Mouse (Mus musculus): ENCODE data around the gene Fndc11.

Gene Fndc11

DNA sequence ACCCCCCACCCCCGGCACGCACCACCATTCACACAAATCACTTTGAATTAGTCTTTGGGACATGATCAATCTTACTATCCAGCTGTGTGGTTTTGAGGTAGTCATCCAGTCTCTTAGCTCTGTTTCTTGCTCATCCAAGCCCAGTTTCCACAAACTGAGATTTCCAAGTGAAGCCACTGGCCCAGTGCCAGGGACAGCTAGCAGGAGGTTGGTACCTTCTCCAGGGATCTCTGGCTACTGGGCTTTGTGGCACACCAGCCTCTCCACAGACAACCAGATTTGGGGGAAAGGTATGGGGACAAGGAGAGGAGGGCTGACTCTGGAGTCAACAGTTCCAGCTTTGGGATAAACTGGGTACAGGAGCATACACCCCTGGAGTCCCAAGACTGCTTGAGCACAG lies 548 bp downstream of the Fndc11 start:
- DNase-seq (ENCODE audit: low spot score), result no peak

DNA sequence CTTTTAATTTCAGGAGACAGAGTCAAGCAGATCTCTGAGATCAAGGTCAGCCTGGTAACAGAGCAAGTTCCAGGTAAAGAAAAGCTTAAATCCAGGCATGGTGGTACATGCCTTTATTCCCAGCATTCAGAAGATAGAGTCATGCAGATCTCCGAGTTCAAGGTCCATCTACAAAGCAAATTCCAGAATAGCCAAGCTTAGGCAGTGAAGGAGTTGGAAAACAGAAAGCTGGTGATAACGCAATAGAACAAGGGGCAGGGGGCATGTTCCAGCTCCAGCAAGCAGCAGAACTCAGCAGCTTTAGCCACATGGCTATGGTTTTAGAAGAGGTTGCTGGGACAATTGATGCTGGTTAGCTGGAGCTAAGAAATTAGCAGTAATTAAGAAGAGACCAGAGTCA lies 5.2 kb downstream of the Fndc11 start:
- no peak for DNase-seq (ENCODE audit: low spot score)

DNA sequence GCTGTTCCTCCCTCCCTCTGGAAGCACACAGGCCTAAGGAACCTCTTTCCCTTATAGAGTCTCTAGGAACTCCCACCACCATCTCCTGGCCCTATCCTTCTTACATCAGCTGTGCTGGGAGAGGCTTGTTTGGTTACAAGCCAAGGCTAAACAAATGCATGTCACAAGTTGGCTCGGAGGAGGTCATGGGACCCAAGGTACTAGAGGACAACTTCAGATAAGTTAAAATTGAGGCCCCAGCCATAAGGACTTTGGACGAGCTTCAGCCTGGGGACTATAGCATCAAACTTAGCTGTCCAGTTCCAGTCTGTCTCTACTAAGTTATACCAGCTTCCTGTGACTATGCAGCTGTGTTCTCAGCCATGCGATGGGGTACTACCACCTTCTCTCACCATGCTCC lies 7.3 kb downstream of the Fndc11 start:
- no peak for DNase-seq (ENCODE audit: low spot score)

DNA sequence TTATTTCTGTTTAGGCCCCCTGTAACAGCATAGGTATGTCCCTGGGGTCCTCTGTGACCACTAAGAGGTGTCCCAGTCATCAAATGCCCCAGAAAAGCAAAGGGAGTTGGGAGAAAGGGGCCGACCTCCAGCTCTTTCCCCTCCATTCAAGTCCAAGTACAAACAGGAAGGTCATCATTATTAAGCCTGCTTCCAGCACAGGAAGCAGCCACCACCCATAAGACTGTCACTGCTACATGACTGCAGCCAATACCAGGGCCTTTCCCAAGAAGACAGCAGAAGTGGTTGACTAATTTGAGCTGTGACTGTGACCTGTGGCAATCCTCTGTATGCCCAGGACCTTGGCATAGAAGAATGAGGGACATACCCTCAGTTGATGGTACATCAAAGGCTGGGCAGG lies 8.5 kb downstream of the Fndc11 start:
- no peak for DNase-seq (ENCODE audit: low spot score)

DNA sequence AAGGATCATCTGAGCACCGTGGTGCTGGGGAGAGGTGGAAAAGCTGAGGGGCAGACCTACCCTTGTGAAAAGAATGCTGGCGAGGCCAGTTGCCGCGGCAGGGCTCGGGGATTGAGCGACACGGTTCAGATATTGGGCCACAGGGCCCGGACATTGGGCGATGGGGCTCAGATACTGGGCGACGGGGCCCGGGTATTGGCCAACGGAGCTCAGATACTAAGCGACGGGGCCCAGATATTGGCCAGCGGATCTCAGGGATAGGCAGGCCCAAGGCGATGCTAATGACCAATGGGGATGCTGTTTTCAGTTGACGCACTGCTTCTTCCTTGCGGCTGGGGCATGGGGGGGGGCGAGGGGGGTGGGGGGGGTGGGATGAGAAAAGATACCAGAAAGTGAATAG lies 11.4 kb downstream of the Fndc11 start:
- DNase-seq (ENCODE audit: low spot score), result no peak

DNA sequence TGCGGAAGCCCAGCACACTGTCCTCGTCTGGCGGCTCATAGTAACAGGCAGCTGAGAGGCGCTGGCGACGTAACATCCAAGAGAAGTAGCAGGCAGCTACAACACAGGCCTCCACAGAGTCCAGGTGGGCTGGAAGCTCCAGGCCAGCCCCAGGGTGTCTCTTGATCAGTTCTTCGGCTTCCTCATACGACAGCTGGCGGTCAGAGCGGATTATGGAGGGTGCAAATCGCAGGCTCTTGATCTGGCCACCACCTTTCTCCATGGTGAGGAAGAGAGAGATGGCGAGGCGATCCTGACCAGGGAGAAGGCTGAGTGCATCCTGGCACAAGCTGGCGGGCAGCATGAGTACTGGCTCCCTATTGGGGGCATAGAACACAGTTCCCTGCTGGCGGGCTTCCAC lies 13.6 kb downstream of the Fndc11 start:
- DNase-seq (ENCODE audit: low spot score), result no peak

DNA sequence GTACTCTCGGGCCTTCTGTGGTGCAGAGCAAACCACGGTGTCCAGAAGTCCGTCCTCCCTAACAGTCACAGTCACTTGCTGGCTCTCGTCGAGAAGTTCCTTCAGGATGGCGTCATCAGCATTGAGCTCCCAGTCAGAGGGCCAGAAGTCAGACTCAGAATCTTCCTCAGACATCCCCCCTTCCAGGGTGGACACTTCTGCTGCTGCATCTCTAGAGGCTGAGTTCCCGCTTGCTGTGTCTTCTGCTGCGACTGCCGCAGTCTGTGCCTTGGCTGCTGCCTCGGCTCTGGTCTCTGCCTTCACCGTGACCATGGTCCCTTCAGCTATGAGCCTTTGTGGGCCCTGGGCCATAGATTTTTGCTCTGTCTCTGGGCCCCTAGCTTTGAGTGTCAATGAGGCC lies 14.9 kb downstream of the Fndc11 start:
- DNase-seq (ENCODE audit: low spot score), result no peak

DNA sequence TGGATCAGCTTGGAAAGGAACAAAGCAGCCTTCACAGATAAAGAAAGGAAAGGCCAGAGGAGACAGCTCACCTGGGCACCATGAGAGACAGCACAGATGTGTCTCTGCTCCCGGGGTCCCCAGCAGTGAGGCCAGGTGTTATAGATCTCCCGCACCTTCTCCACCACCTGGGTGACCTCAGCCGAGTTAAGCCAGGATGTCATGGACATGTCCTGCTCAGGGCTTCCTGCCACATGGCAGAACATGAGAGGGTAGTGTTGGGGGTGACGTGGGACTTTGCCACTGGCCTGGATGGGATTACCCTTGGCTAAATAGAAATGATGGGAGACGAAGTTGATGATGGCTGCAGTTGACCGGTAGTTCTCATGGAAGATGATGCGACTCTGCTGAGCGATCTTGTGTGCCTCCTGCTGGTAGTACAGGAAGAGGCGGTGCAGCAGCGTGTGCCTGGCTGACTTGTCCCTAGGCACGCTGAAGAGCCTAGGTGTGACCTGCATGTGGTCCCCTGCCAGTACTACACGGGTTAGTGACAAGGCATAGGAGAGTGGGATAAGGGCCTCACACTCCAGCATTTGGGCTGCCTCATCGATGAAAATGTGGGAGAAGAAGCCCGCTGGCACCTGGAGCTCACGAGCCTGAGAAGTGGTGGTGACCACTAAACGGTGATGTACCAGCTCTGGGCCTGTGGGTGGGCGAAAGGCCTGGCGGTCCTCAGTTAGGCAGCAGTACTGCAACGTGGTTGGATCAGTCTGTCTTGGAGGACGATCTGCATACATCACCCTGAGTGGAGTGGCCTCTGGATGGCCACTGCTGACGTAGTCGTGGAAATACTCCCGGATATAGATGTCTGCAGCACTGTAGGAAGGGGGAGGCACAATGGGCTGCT lies 16.1 kb downstream of the Fndc11 start:
- no peak for DNase-seq (ENCODE audit: low spot score)

DNA sequence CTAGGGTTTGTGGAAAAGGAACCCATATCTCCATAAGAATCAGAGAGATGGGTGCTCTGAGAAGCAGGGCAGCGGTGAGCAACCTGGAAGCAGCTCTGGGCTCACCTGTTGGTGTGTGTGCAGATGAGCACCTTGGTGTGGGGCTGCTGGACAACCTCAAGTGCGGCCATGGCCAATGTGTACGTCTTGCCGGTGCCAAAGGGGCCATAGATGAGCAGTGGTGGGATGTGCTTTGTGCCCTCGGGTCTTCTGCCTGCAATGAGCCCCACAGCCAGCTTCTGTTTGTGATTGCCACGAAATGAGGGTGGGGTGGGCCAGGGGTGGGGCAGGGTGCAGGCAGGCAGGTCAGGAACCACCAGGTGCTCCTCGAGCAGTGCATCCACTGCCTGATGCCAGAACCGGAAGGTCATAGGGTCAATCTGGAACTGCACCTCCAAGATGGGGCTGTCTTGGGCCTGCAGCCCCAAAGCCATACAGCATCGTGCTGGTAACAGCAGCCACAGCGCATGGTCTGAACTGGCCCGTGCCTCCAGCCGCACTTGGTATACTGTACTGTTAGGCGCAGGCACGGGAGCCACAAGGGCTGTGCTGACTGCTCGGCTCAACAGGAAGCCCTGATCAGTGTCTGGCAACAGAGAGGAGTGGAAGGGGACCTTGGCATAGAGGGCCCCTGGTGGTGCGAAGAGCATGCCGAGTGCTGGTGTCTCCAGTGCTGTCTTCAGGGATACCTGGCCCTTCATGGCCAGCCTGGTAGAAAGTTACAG lies 17.6 kb downstream of the Fndc11 start:
- DNase-seq (ENCODE audit: low spot score), result no peak

DNA sequence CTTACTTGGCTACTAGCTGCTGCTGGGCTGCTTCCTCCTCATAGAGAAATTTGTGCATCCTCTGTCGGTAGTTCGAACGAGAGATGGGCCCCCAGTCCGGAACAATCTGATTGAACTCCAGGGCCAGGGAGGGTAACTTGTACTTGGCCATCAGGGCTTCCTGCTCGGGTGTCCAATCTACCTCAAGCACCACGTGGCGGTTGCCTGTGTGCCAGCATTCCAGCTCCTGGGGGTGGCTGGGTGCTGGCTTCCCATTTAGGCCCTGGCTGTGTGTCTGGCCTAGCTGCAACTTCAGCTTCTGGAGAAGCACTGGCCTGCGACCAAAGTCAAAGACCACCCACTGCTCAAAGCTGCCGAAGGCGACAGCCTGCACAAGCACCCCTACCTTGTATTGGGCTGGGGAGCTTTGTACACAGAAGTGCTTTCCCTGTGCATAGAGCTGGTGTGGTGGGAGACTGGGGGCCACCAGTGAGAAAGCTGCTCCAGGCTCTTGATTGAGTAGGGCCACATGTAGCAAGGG lies 18.3 kb downstream of the Fndc11 start:
- DNase-seq (ENCODE audit: low spot score), result no peak

DNA sequence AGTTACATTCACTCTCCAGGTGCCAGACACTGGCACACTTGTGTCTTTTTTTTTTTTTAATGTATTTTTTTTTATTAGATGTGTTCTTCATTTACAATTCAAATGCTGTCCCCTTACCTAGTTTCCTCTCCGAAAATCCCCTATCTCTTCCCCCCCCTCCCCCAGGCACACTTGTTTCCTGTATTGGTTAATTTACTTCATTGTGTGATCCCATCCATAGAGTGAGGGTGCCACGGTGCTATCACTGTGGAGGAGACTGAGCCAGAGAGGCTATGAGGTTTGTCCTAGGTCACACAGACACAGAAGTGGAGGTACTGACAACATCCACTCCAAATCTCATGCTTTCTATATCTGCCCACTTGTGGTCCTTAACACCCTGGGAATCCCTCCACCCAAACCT lies 19.0 kb downstream of the Fndc11 start:
- DNase-seq (ENCODE audit: low spot score), result no peak

DNA sequence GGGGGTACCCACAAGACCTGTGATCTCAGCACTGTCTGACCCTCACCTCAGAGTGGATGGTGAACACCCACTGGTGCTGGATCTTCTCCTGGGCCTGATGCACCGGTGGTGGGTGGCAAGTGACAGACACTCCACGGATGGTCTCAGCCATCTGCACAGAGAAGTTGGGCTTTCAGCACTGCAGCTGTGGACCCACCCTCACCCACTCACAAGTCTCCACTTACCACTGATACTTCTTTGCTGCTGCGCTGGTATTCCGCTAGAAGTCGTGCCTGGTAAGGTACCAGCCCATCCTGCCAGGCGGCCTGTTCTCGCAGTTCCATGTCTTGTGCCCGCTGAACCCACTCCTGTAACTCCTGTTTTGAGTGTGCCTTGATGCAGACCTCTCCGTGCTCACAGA lies 19.4 kb downstream of the Fndc11 start:
- no peak for DNase-seq (ENCODE audit: low spot score)

DNA sequence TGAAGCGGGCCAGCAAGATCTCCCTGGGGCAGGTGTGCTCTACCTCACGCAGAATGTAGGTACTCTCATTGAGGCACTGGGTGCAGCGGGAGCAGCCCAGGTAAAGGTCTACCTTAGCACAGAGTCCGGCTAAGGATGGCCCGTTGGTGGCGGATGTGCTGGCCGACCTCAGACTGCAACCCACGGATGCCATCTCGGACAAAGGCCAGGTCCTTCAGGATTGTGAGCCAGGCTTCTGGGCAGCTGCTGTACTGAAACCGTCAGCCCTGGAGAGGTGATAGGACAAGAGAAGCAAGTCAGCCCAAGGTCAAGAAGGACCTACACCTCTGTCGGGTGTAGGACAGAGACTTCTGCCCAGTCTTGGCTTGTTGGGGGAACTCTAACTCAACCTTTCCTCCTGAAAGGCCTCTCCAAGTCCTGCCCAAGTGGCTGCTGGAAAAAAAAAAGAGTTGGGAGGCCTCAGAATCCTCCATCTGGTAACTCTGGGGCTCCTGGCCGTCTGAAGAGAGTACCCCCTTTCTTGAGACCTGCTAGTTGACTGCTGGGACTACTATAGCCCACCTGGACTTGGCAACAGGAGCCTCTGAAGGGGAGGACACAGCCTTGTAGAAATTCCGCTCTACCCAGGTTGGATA lies 21.1 kb downstream of the Fndc11 start:
- no peak for DNase-seq (ENCODE audit: low spot score)

DNA sequence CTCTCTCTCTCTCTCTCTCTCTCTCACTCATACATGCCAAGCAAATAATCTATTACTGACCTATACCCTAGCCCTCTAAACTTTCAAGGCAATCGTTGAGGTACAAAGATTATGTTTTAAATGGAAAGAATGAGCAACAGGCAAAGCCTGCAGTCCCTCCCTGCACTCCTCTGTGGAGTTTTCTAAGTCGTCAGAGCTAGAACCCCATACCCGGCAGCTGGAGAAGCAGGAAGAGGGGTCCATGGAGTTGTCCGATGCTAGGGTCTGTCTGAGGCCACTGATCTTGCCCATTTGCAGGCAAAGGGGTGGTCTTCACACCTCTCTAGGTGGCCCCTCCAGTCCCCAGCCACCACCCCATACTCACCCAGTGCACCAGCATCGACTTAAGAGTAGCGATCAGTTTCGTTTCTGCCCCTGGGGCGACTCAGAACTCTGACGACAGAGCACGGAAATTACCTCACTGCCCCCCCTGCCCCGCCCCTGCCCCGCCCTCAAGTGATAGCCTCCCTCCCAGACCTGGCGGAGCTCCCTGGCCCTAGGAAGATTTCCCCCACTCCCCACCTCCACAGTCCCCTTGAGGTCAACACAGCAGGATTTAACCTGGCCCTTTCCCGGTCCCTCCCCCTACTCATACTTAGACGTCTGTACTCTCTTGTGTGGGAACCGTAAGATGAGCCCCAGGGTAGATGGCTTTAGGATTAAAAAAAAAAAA lies 21.9 kb downstream of the Fndc11 start, which contains the start of gene Helz2:
Helz2 (minus strand) TSS at position 426 of the 712 bp plus-strand sequence.
- DNase-seq (ENCODE audit: low spot score), result peak; percentile 34

DNA sequence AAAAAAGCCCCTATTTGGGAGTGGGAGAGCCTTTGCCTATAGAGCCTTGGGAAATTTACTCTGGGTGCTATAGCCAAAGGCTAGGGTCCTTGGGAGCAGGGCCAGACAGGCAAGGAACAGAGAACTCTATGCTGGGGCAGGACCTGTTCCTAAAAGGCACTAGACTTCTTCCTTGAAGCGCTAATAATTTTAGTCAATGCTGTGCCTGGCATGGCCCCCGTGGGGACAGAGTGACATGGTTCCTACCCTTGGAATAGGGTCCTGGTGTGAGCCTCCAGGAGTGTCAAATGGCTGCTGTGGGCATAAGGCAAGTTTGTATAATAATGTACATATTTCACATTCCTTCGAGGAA lies 22.5 kb downstream of the Fndc11 start:
- no peak for DNase-seq (ENCODE audit: low spot score)

DNA sequence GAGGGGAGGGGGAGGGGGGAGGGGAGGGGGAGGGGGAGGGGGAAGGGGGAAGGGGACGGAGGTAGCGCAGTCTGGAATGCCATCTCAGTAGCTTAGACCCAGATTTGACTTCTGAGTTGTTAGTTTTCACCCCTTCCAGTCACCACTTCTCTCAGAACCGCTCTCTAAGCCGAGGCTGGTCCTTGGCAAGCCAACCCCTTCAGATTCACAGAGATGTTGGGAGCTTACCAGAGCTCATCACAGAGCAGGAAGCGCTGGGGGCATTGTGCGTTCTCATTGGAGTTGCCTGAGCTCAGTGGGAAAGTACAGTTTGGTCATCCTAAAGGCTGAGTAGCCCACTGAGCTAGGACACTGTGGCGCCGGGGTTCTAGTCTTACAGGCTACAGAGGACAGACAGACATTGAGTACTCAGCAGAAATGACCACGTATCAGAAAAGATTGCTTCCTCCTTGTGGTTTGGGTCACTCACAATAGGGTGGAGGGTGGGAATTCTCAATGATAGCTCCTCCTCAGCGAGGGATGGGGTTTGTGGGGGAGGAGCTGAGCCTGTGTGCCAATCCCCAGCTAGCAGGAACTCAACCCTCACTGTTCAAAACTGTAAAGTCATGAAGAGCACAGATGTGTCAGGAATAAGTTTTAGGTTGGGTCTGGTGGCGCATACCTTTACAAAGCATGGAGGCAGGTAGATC lies 24.0 kb downstream of the Fndc11 start:
- peak; percentile 41 for DNase-seq (ENCODE audit: low spot score)

DNA sequence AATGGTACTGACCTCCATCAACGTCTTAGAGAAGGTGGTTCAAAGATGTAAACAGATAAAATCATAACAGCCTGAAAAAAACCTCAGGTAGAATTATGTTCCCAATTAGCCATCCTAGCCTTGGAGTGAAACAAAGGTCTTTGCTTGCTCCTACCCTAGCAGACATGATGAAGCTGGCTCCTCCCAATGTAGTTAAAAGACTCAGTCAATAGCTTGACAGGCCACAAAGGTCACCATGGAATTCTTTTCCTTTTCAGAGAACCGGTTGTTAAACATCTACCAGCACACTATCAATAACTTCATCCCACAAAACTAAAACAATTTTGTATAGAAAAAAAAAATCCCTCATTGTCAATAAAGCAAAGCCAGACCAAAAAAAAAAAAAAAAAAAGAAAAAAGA lies 25.2 kb downstream of the Fndc11 start:
- DNase-seq (ENCODE audit: low spot score), result no peak

DNA sequence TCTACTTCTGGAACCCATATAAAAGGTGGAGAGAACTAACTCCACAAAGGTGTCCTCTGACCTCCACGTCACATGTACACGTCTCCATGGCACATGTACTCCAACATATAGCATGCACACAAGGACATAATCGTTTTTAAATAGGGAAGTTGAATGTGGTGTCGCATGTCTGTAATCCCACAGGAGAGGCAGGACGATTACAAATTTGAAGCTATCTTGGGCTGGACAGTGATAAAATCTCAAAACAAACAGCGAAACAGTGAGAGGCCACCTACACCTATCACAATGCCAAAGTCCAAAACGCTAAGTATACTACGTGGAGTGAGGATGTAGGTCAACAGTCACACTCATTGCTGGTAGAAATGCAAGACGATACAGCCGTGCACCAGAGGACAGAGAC lies 29.4 kb downstream of the Fndc11 start:
- no peak for DNase-seq (ENCODE audit: low spot score)

DNA sequence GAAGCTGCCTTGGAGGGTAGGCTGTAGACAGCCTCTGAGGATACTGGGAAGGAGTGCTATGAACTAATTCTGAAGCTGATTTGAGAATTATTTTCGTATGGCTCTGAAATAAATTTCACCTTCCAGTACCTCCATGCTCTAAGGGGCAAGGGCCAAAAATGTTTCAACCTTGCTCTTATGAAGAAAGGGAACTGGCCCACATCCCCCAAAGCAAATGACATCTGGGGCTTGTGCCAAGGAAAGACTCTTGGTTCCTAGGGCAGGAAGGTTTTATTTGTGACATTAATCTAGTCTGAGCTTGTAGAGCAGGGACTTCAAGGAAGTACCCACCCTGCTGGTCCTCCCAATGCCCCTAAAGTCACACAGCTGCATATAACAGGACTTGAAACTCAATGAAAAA lies 32.0 kb downstream of the Fndc11 start:
- DNase-seq (ENCODE audit: low spot score), result no peak

DNA sequence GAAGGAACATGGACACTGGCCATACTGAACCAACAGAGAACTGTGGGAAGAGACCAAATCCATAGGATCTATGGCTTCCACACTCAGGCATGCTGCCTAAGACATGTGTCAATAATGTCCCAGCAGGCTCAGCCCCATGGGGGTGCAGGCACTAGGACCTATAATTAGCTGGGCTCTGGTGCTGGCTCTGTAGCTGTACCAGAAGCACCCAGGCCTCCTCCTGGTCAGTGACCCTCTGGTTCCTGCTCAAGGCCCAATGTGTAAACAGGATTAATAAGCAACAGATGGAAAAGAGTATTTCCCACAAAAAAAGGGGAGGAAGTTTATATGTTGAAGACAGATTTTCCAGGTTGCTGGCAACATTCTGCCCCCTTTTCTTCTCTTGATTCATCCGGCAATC lies 33.4 kb downstream of the Fndc11 start:
- no peak for DNase-seq (ENCODE audit: low spot score)

DNA sequence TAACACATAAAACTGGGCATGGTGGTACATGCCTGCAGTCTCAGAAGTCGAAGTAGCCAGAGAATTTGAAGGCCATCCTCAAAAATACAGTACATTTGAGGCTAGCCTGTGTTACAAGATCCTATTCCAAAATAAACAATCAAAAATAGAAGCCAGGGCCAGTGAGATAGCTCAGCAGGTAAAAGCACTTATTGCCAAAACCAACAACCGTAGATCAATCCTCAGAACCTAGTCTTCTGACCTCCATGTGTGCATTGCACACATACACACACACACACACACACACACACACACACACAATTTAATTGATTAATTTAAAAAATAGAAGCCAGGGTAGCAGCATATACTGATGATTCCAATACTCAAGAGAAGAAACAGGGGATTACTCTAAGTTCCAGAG lies 47.0 kb downstream of the Fndc11 start:
- DNase-seq (ENCODE audit: low spot score), result no peak

DNA sequence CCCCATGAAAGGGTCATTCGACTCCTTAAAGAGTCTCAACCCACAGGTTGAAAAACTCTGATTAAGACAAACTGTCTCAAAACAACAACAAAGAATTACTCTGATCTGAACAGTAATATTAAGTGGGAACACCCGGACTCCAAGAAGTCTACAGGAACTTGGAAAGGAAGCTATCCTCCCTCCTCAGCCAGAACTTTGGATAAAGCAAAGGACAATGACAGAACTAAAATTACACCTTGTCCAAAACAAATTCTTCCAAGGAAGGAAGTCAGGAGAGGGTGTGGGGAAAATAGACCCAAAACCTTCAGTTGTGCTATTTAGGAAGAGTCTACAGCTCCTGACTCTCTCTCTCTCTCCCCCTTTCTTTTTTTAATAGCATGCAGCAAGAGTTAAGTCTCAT lies 52.3 kb downstream of the Fndc11 start:
- no peak for DNase-seq (ENCODE audit: low spot score)

All from urinary bladder, postnatal 14 days (tissue).